Mouse (Mus musculus) left cerebral cortex, adult 6 months (tissue): Measurements from ENCODE around the gene Chrne. TPM values are rescaled to one million over a fixed set of nuclear protein-coding genes. Genes with fewer than 3 reads are reported as not detected.

ENCODE experiments used
- long read RNA-seq, 2 experiments: library from polyadenylated mRNA; unstranded; transcript quantifications; one replicate each; pipeline ENCODE4 v2.0.0; 2019 to 2020
- polyA plus RNA-seq: library from polyadenylated mRNA; unstranded; fragments of <200 nt; fragmentation: Nextera tagmentation; gene quantifications from 2 replicates; pipeline ENCODE4 v1.2.3, GENCODE M21; 2021

Gene Chrne
- polyA plus RNA-seq, result 0.31 TPM in 1 of 2 replicates, not detected in the other
- long read RNA-seq, experiment 1, partial matches to known transcripts, result 0 of 1 reads
- long read RNA-seq, experiment 1, other reads (novel, unspliced or antisense), result 1 of 1 reads
- long read RNA-seq, experiment 2, result 0 reads

GRCm38 (mm10) chr11:70619101-70619500, at the start of gene Chrne:
TSS of gene Chrne (minus strand) at chr11:70619216.

GRCm38 (mm10) chr11:70656964-70657363, 37.9 kb upstream of the Chrne start, which contains the start of gene Eno3:
TSS of gene Eno3 (plus strand) at chr11:70657202.

DNA sequence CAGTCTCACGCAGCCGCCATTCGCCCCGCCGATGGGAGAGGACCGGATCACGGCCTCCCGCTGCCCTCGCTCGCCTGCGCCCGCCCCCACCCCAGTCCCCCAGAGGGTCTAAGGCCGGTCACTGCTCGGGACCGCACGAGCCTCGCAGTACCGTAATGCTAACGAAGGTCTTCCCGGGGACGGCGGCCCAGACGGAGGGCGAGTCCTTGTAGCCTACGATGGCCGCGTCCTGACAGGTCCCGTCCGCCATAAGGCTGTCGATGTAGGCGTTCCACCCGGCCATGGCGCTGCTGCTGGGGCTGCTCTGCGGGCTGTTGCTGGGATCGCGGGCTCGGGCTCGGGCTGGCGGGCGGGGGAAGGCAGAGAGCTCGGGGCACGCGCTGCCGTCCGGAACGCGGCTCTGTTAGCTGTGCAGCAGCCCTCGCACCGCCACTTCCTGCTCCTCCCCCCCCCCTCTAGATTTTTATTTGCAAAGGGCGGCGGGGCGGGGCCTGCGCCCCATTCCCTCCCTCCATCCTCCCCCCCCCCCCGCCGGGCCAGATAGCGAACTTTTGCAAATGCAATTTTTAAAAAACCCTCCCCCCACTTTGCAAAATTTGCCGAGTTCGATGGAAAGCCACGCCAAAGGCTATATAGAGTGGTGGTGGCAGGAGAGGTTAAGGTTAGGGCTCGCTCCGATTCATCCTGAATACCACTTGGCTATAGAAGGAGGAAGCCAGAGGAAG, 35.3 kb upstream of the Chrne start, which contains the start of gene Pfn1:
Pfn1 (minus strand) TSS at position 447 of the 725 bp plus-strand sequence.

DNA sequence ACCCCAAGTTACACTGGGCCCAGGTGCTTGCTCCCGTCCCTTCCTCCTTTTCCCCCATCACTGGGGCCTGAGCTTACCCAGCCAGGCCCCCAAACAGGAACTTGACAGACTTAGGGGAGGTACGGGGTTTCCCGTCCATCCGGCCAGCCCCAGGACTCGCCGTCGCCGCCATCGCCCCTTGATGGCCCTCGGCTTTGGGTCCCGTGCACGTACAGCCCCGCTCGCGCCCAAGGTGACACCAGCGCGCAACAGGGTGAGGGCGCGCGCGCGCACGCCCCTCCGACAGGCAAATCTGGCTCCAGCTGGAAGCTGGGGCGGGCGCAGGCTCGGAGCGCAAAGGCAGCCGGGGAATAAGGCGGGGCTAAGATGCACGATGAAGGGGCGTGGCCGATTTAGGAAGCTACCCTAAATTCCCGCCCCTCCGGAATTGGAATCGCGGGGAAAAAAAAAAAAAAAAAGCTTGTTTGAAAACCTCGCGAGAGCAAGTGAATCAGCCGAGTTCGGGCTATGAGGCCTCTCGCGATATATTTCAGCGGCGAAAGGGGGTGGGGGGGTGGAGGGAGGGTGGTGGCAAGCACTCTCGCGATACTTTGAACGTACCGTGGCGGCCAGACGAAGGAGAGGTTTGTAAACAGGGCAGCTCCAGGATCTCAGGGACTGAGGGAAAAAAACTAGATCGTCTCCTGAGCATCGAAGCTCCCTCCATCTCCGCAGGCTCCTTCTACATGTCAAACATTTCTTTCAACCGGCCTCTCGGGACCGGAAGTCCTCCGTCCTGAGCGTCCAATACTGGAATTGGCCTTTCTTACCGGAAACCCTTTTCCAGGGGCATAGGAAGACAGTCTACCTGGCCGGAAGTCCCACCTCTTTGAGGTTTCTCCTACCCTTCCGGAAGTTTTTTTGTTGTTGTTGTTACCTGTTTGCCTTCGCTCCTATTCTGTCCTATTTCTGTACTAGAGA, 28.0 kb upstream of the Chrne start, which contains the start of the genes Rnf167 and Slc25a11:
Rnf167 (plus strand) TSS at position 545 of the 960 bp plus-strand sequence.
Slc25a11 (minus strand) TSS at position 789 of the 960 bp plus-strand sequence.

DNA sequence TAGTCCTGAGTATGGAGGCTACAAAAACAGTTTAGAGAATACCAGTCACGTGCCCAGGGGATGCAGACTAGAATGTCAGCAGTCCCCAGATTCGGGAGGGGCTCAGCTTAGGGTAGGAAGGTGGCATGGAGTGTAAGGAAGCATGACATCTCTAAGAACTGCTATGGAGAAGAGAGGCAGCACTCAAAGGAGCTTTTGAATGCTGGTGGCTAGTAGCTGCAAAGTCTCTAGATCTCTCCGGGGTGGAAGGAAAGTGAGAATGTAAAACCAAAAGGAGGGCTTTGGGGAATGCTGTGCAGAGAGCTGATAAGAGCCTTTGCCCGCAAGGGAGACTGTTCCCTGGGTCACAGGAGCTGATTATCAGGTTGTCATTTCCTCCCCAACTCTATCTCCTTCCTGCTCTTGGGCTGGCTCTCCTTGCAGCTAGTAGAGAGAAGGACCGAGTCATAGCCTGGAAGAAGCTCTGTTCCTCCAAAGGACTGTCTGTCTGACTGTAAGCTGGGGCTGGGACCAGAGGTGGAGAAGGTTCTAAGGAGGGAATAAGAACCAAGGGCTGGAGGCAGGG, 19.8 kb upstream of the Chrne start, which contains the start of gene Gp1ba:
Gp1ba (plus strand) TSS at position 409 of the 565 bp plus-strand sequence.

GRCm38 (mm10) chr11:70615516-70616093, 3.4 kb downstream of the Chrne start, which contains the start of gene 4930544D05Rik:
TSS of gene 4930544D05Rik (plus strand) at chr11:70615848.

Other genes starting within 250 kb of the Chrne start
- 4.6 and 12.1 TPM in 2 replicates for gene Pelp1, start 209.2 kb downstream of the Chrne start, polyA plus RNA-seq
- 4.4 and 10.5 TPM in 2 replicates for gene Arrb2, start 186.6 kb downstream of the Chrne start, polyA plus RNA-seq
- 17.4 and 19.0 TPM in 2 replicates for gene Med11, start 167.3 kb downstream of the Chrne start, polyA plus RNA-seq
- gene Zmynd15, start 159.8 kb downstream of the Chrne start, polyA plus RNA-seq, result 0.15 TPM in 1 of 2 replicates, not detected in the other
- 2.2 and 3.3 TPM in 2 replicates for gene Cxcl16, start 159.2 kb downstream of the Chrne start, polyA plus RNA-seq
- gene Tm4sf5, start 114.0 kb downstream of the Chrne start, polyA plus RNA-seq, result 0.38 and 0.93 TPM in 2 replicates
- 0.33 and 0.36 TPM in 2 replicates for gene Vmo1, start 104.6 kb downstream of the Chrne start, polyA plus RNA-seq
- 0.38 TPM in 1 of 2 replicates, not detected in the other for gene Gltpd2, start 100.0 kb downstream of the Chrne start, polyA plus RNA-seq
- gene Psmb6, start 93.8 kb downstream of the Chrne start, polyA plus RNA-seq, result 559 and 574 TPM in 2 replicates
- gene Gm40193, start 86.3 kb downstream of the Chrne start, polyA plus RNA-seq, result not detected in 2 replicates
- 5.1 and 8.5 TPM in 2 replicates for gene Pld2, start 79.2 kb downstream of the Chrne start, polyA plus RNA-seq
- 16.0 and 79.5 TPM in 2 replicates for gene Mink1, start 56.3 kb downstream of the Chrne start, polyA plus RNA-seq
- not detected in 2 replicates for gene 4930544D05Rik, start 3.4 kb downstream of the Chrne start, polyA plus RNA-seq
- 0.10 TPM in 2 replicates for gene Gp1ba, start 19.9 kb upstream of the Chrne start, polyA plus RNA-seq
- gene Rnf167, start 28.0 kb upstream of the Chrne start, polyA plus RNA-seq, result 81.8 and 93.4 TPM in 2 replicates
- gene Slc25a11, start 28.3 kb upstream of the Chrne start, polyA plus RNA-seq, result 175 and 205 TPM in 2 replicates
- 296 and 431 TPM in 2 replicates for gene Pfn1, start 35.4 kb upstream of the Chrne start, polyA plus RNA-seq
- gene Eno3, start 38.0 kb upstream of the Chrne start, polyA plus RNA-seq, result 4.1 and 5.0 TPM in 2 replicates
- 75.7 and 84.4 TPM in 2 replicates for gene Spag7, start 50.2 kb upstream of the Chrne start, polyA plus RNA-seq
- gene Camta2, start 68.9 kb upstream of the Chrne start, polyA plus RNA-seq, result 53.9 and 107 TPM in 2 replicates
- 3.7 and 3.8 TPM in 2 replicates for gene Inca1, start 80.9 kb upstream of the Chrne start, polyA plus RNA-seq
- 0.82 and 4.5 TPM in 2 replicates for gene Kif1c, start 81.3 kb upstream of the Chrne start, polyA plus RNA-seq
- 10.3 and 10.8 TPM in 2 replicates for gene Zfp3, start 145.0 kb upstream of the Chrne start, polyA plus RNA-seq
- gene Scimp, start 193.4 kb upstream of the Chrne start, polyA plus RNA-seq, result 0.20 TPM in 1 of 2 replicates, not detected in the other
- 88.3 and 101 TPM in 2 replicates for gene Rabep1, start 225.6 kb upstream of the Chrne start, polyA plus RNA-seq